Mouse (Mus musculus): Measurements from ENCODE around the gene Oxsr1.

- TF ChIP-seq GATA1 (IDR thresholded peaks at IDR 0.05; ENCODE audit: low read length) (no peak), TAL1 (IDR thresholded peaks at IDR 0.05; ENCODE audit: low read length) (no peak)
Measured at GRCm38 (mm10) chr9:119340909-119341816, 18.9 kb upstream of the Oxsr1 start, which contains the start of gene Myd88.
